Mouse (Mus musculus): Measurements from ENCODE around the gene Atg2a. TPM values are rescaled to one million over a fixed set of nuclear protein-coding genes. Genes with fewer than 3 reads are reported as not detected.

Atg2a gene
- polyA plus RNA-seq, 1 experiment from 2014 or later = 3.6 TPM

- Histone ChIP-seq H3K9ac (ENCODE audit: low read depth, low read length) (no peak overlapping the region), H3K4me1 (replicated peaks; ENCODE audit: control insufficient read depth, insufficient read depth, low read length) (no peaks in the 10 kb centered on the region), H3K27me3 (replicated peaks; ENCODE audit: control insufficient read depth, insufficient read depth, low read length) (no peaks in the 10 kb centered on the region), H3K27ac (ENCODE audit: low read depth, low read length) (no peak overlapping the region), H3K9me3 (ENCODE audit: control insufficient read depth) (no peaks in the 10 kb centered on the region), H3K4me3 (ENCODE audit: low read depth, low read length) (no peak overlapping the region), H3K4me2 (replicated peaks; ENCODE audit: low read depth) (no peak overlapping the region), H3K36me3 (ENCODE audit: control insufficient read depth, insufficient read depth) (peaks cover 47% of the 10 kb centered on the region)
- no peak for TF ChIP-seq CTCF (IDR thresholded peaks at IDR 0.05; ENCODE audit: low read depth)
- ATAC-seq = no peak
- WGBS = 62% methylated on average over 7 of the region's 7 CpGs
These were observed 59.0 kb downstream of the Atg2a start for GRCm38 (mm10) chr19:6300402-6300841.

GRCm38 (mm10) chr19:6302114-6302513 lies 60.6 kb downstream of the Atg2a start:
- Histone ChIP-seq H3K9ac (ENCODE audit: low read depth, low read length) (no peak overlapping the region), H3K4me2 (replicated peaks; ENCODE audit: low read depth) (no peak overlapping the region), H3K27ac (ENCODE audit: low read depth, low read length) (no peak overlapping the region), H3K4me3 (ENCODE audit: low read depth, low read length) (no peak overlapping the region), H3K27me3 (replicated peaks; ENCODE audit: control insufficient read depth, insufficient read depth, low read length) (no peaks in the 10 kb centered on the region), H3K9me3 (ENCODE audit: control insufficient read depth) (no peaks in the 10 kb centered on the region), H3K36me3 (ENCODE audit: control insufficient read depth, insufficient read depth) (peaks cover 31% of the 10 kb centered on the region), H3K4me1 (replicated peaks; ENCODE audit: control insufficient read depth, insufficient read depth, low read length) (0 out of 2 replicates have a peak, but pooled peaks cover 3% of the 10 kb centered on the region)
- no peak for TF ChIP-seq CTCF (IDR thresholded peaks at IDR 0.05; ENCODE audit: low read depth)
- WGBS = 84% methylated on average over 5 of the region's 5 CpGs
- ATAC-seq = no peak

GRCm38 (mm10) chr19:6302522-6302921 lies 61.1 kb downstream of the Atg2a start:
- no peak for TF ChIP-seq CTCF (IDR thresholded peaks at IDR 0.05; ENCODE audit: low read depth)
- H3K4me2 ChIP-seq (replicated peaks; ENCODE audit: low read depth) = no peak overlapping the region
- ATAC-seq = no peak
- H3K27me3 ChIP-seq (replicated peaks; ENCODE audit: control insufficient read depth, insufficient read depth, low read length) = no peaks in the 10 kb centered on the region
- 58% methylated on average over 4 of the region's 4 CpGs for WGBS
- H3K36me3 ChIP-seq (ENCODE audit: control insufficient read depth, insufficient read depth) = peaks cover 27% of the 10 kb centered on the region
- no peak overlapping the region for H3K4me3 ChIP-seq (ENCODE audit: low read depth, low read length)
- 0 out of 2 replicates have a peak, but pooled peaks cover 3% of the 10 kb centered on the region for H3K4me1 ChIP-seq (replicated peaks; ENCODE audit: control insufficient read depth, insufficient read depth, low read length)
- no peaks in the 10 kb centered on the region for H3K9me3 ChIP-seq (ENCODE audit: control insufficient read depth)
- H3K27ac ChIP-seq (ENCODE audit: low read depth, low read length) = no peak overlapping the region
- no peak overlapping the region for H3K9ac ChIP-seq (ENCODE audit: low read depth, low read length)

- TF ChIP-seq CTCF (IDR thresholded peaks at IDR 0.05; ENCODE audit: low read depth) = no peak
- 72% methylated on average over 6 of the region's 6 CpGs for WGBS
These were observed 62.4 kb downstream of the Atg2a start for GRCm38 (mm10) chr19:6303831-6304230.

GRCm38 (mm10) chr19:6304787-6305516 lies 63.5 kb downstream of the Atg2a start:
- Histone ChIP-seq H3K4me2 (replicated peaks; ENCODE audit: low read depth) (no peak overlapping the region), H3K4me1 (replicated peaks; ENCODE audit: control insufficient read depth, insufficient read depth, low read length) (peaks cover 3% of the 10 kb centered on the region; the same call in 1 of the 2 replicates), H3K36me3 (ENCODE audit: control insufficient read depth, insufficient read depth) (peaks cover 8% of the 10 kb centered on the region), H3K27me3 (replicated peaks; ENCODE audit: control insufficient read depth, insufficient read depth, low read length) (no peaks in the 10 kb centered on the region), H3K27ac (ENCODE audit: low read depth, low read length) (0 out of 2 replicates have a peak overlapping the region, but pooled peaks have one; percentile 50), H3K9ac (ENCODE audit: low read depth, low read length) (no peak overlapping the region), H3K4me3 (ENCODE audit: low read depth, low read length) (no peak overlapping the region), H3K9me3 (ENCODE audit: control insufficient read depth) (no peaks in the 10 kb centered on the region)
- peak; percentile 100 for TF ChIP-seq CTCF (IDR thresholded peaks at IDR 0.05; ENCODE audit: low read depth)
- ATAC-seq = peak; percentile 54
- 13% methylated on average over 5 of the region's 5 CpGs for WGBS

More at GRCm38 (mm10) chr19:6303831-6304230, 62.4 kb downstream of the Atg2a start:
- Histone ChIP-seq H3K4me2 (replicated peaks; ENCODE audit: low read depth) (no peak overlapping the region), H3K36me3 (ENCODE audit: control insufficient read depth, insufficient read depth) (peaks cover 14% of the 10 kb centered on the region), H3K4me3 (ENCODE audit: low read depth, low read length) (no peak overlapping the region), H3K9ac (ENCODE audit: low read depth, low read length) (no peak overlapping the region), H3K27me3 (replicated peaks; ENCODE audit: control insufficient read depth, insufficient read depth, low read length) (no peaks in the 10 kb centered on the region), H3K27ac (ENCODE audit: low read depth, low read length) (no peak overlapping the region), H3K9me3 (ENCODE audit: control insufficient read depth) (no peaks in the 10 kb centered on the region), H3K4me1 (replicated peaks; ENCODE audit: control insufficient read depth, insufficient read depth, low read length) (peaks cover 3% of the 10 kb centered on the region; the same call in 1 of the 2 replicates)
- ATAC-seq = no peak

GRCm38 (mm10) chr19:6305517-6306115 lies 64.1 kb downstream of the Atg2a start:
- peaks cover 3% of the 10 kb centered on the region; the same call in 1 of the 2 replicates for H3K4me1 ChIP-seq (replicated peaks; ENCODE audit: control insufficient read depth, insufficient read depth, low read length)
- peaks cover 14% of the 10 kb centered on the region for H3K36me3 ChIP-seq (ENCODE audit: control insufficient read depth, insufficient read depth)
- H3K9me3 ChIP-seq (ENCODE audit: control insufficient read depth) = no peaks in the 10 kb centered on the region
- no peaks in the 10 kb centered on the region for H3K27me3 ChIP-seq (replicated peaks; ENCODE audit: control insufficient read depth, insufficient read depth, low read length)
- peak overlapping the region; percentile 76 for H3K4me2 ChIP-seq (replicated peaks; ENCODE audit: low read depth)
- peak overlapping the region; percentile 80; the same call in 1 of the 2 replicates for H3K9ac ChIP-seq (ENCODE audit: low read depth, low read length)
- ATAC-seq = no peak
- peak overlapping the region; percentile 61 for H3K4me3 ChIP-seq (ENCODE audit: low read depth, low read length)
- TF ChIP-seq CTCF (IDR thresholded peaks at IDR 0.05; ENCODE audit: low read depth) = no peak
- peak overlapping the region; percentile 88; the same call in 1 of the 2 replicates for H3K27ac ChIP-seq (ENCODE audit: low read depth, low read length)
- 53% methylated on average over 8 of the region's 8 CpGs for WGBS
